Mouse (Mus musculus): ENCODE measurements at regions not wholly inside any gene's neighbourhood (a gene's known extent, or its start where the extent isn't known, plus 50 kb on each side); places are given as distances from the start of the nearest gene placed in this dataset.

DNA sequence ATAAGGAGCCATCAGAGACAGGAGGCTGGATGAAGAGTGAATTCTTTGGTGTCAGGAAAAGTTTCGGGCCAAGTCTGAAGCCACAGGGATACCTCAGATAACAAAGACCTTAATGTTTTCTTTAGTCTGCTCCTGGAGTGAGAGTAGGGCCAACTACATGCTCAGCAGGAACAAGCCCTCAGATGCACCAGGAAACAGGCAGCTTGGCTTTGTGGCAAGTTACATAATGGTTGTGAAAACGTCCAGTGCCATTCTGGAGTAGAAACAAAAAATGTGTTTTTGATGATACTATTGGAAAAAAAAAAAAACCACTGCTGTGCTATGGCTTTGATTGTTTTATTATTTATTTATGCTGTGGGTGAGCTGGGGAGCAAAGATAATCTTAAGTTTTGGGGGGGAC lies 452.2 kb upstream of the Mon1b start:
- no peak for DNase-seq (ENCODE audit: low spot score)

DNA sequence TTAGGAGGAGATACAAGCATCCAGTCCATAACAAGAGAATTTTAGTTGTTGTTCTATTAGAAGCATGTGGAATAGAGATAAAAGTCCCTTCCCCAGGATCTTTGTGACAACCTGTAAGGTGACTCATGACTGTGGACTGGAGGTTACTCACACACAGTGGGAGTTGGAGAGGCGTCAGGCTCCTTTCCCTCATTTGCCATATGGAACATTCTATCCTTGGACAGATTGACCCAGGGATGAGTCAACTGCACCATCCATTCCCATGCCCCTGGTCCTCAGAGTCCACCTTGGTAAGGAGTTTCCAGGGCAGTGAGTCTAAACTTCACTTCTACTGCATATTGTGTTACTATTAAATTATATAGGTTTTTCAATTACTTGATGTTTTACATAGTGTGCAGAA lies 444.9 kb upstream of the Mon1b start:
- DNase-seq (ENCODE audit: low spot score): no peak

DNA sequence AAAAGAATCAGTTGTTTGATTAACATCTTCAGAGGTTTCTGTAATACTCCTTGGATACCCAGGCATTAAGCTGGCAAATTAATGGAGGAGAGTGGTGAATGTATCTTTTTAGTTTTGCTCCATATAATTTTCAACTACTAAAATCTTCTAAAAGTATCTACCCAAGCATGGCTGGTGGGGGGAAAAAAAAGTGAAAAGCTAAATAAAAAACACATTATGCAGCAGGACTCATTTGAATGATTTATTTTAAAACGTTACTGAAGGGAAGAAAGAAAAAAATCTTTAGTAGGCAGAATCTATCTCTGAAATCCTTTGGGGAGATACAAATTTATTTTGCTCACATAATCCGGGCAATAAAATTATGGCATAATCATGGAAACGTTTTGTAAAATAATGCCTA lies 443.9 kb upstream of the Mon1b start:
- DNase-seq (ENCODE audit: low spot score): no peak
